Mouse (Mus musculus) duodenum, adult 2 months (tissue): ENCODE data around the gene Hao1. TPM values are rescaled to one million over a fixed set of nuclear protein-coding genes. Genes with fewer than 3 reads are reported as not detected.

ENCODE experiments used
- polyA plus RNA-seq: library from polyadenylated mRNA; depleted of rRNA; stranded (reverse); fragments of >200 nt; gene quantifications from 2 replicates; pipeline ENCODE4 v1.2.3, GENCODE M21; 2012; ENCODE audit warnings: low replicate concordance; rRNA removed

The Hao1 gene
- not detected in 2 replicates for polyA plus RNA-seq

GRCm38 (mm10) chr2:134554221-134554727, at the start of gene Hao1:
Gene Hao1, minus strand, starts transcription at chr2:134554368.

Other genes starting within 250 kb of the Hao1 start
- 2.0 and 5.0 TPM in 2 replicates for gene Tmx4, start 89.8 kb upstream of the Hao1 start, polyA plus RNA-seq
- gene Plcb1, start 231.7 kb upstream of the Hao1 start, polyA plus RNA-seq: 0.59 and 0.61 TPM in 2 replicates